31 mouse cellular contexts compared by ENCODE assay signal in genomic region chr15:45646256-45646655, GRCm38 (mm10).
"Had no signal": no experiment of that assay in that cellular context is flagged by ENCODE, and none has a peak within 500 bp of the region (broad histone marks: within the 10 kb centered on the region; RNA-seq: fewer than 3 reads in every experiment).

No protein-coding gene starts in this region.

- H3K4me2 ChIP-seq: heart, embryonic 11.5 days; heart, embryonic 12.5 days; heart, embryonic 13.5 days; heart, embryonic 15.5 days; hindbrain, embryonic 12.5 days; hindbrain, embryonic 13.5 days; hindbrain, embryonic 14.5 days; hindbrain, embryonic 15.5 days; intestine, embryonic 15.5 days; kidney, embryonic 15.5 days had no signal

- H3K4me3 ChIP-seq: heart, embryonic 12.5 days; heart, embryonic 13.5 days; heart, embryonic 15.5 days; hindbrain, embryonic 10.5 days; hindbrain, embryonic 12.5 days; hindbrain, embryonic 13.5 days; hindbrain, embryonic 15.5 days; intestine, embryonic 15.5 days; kidney, embryonic 15.5 days; layer of hippocampus, adult 2 months; left cerebral cortex, adult 2 months had no signal

- H3K9me3 ChIP-seq: heart, embryonic 13.5 days; heart, embryonic 15.5 days; hindbrain, embryonic 10.5 days; hindbrain, embryonic 12.5 days; hindbrain, embryonic 13.5 days; hindbrain, embryonic 15.5 days; intestine, embryonic 15.5 days; kidney, embryonic 15.5 days had no signal

- DNase-seq: heart, postnatal 10 days; heart, postnatal 14 days; heart, postnatal 36 days; heart, postnatal 4 days; kidney, adult 11 months; kidney, adult 18-20 months; kidney, adult 2 months; kidney, adult 8-10 months; kidney, adult 9 months; kidney, postnatal 10 days; kidney, postnatal 14 days; kidney, postnatal 25 days; kidney, postnatal 36 days; kidney, postnatal 4 days; layer of hippocampus, adult 9-11 months; layer of hippocampus, postnatal 36 days had no signal

- H3K4me1 ChIP-seq: heart, embryonic 12.5 days; heart, embryonic 13.5 days; heart, embryonic 15.5 days; hindbrain, embryonic 10.5 days; hindbrain, embryonic 12.5 days; hindbrain, embryonic 13.5 days; hindbrain, embryonic 15.5 days; intestine, embryonic 15.5 days; kidney, embryonic 15.5 days had no signal

- H3K27ac ChIP-seq: heart, embryonic 13.5 days; heart, embryonic 15.5 days; hindbrain, embryonic 10.5 days; hindbrain, embryonic 12.5 days; hindbrain, embryonic 13.5 days; hindbrain, embryonic 14.5 days; hindbrain, embryonic 15.5 days; hindbrain, postnatal 0 days; intestine, embryonic 15.5 days; kidney, embryonic 15.5 days; kidney, postnatal 0 days; layer of hippocampus, adult 2 months; left cerebral cortex, adult 2 months had no signal

- H3K27me3 ChIP-seq: heart, embryonic 12.5 days; heart, embryonic 13.5 days; heart, embryonic 15.5 days; hindbrain, embryonic 12.5 days; hindbrain, embryonic 13.5 days; hindbrain, embryonic 15.5 days; intestine, embryonic 15.5 days; kidney, embryonic 15.5 days had no signal

- H3K9ac ChIP-seq: heart, embryonic 12.5 days; heart, embryonic 13.5 days; heart, embryonic 15.5 days; hindbrain, embryonic 12.5 days; hindbrain, embryonic 13.5 days; hindbrain, embryonic 14.5 days; hindbrain, embryonic 15.5 days; intestine, embryonic 15.5 days; kidney, embryonic 15.5 days had no signal

- H3K36me3 ChIP-seq: heart, embryonic 12.5 days; heart, embryonic 13.5 days; heart, embryonic 15.5 days; hindbrain, embryonic 10.5 days; hindbrain, embryonic 12.5 days; hindbrain, embryonic 13.5 days; hindbrain, embryonic 15.5 days; intestine, embryonic 15.5 days; kidney, embryonic 15.5 days had no signal
